Mouse (Mus musculus): ENCODE data around the gene Inhbc. TPM values are rescaled to one million over a fixed set of nuclear protein-coding genes. Genes with fewer than 3 reads are reported as not detected.
A peak's percentile ranks its signal among the peaks of the same experiment; 100 is the strongest.

Gene Inhbc
- not detected in 2 replicates for polyA plus RNA-seq (2015; fragmentation: Nextera tagmentation; extraction: Ambion mirVana)

DNA sequence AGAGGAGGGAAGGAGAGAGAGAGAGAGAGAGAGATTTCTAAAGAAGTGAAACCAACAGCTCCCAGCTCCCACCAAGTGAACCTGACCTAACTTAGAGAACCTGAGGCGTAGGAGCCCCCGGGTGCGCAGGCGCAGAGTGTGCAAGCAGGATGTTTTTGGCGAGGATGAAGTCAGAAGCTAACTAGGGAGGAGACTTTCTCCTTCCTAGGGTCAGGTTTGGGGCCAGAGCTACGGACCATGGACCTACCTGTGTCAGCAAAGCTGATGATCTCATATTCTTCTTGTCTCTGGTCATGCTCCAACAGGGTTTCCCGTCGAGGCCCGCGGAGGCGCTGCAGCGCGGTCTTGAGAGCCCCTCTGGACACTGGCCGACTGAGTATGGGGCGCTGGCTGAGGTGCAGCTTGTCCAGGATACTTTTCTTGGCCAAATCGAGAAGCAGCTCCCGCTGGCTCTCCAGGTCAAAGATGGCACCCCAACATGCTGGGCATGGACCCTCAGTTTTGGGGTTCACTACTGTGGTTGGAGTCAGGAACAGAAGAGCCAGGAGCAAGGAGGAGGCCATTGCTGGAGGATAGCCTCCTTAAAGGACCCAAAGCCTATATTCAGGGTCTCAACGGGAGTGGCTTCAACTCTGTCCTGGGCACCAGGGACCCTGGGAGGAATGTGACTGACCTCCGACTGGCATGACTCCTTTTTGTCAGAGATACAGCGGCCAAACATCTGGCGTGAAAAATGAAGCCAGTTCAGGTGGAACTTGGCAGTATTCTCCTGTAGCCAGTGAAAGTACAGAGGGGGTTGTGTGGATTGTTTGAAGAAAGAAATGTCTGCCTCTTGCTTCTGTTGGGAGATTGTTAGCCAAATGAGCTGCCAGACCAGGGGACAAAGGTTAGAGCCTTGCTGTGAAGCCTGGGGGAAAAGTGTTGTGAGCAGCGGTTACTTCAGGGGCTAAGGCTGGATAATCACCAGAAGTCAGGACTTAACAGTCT lies at the start of gene Inhbc:
Gene Inhbc (minus strand): TSS at position 598 of the 987 bp plus-strand sequence.
- H3K27ac ChIP-seq (ENCODE audit: low read depth, low read length) = no peak within 1 kb of the TSS
- no peaks in the 10 kb centered on the region for H3K4me1 ChIP-seq (ENCODE audit: control insufficient read depth, insufficient read depth, low read depth, low read length)
- H3K27me3 ChIP-seq (replicated peaks; ENCODE audit: control insufficient read depth, insufficient read depth, low read length) = no peaks in the 10 kb centered on the region
- no peak within 1 kb of the TSS for H3K4me2 ChIP-seq (ENCODE audit: low read length)
- H3K36me3 ChIP-seq (ENCODE audit: control insufficient read depth, insufficient read depth, low read length) = no peaks in the 10 kb centered on the region
- 71% methylated on average over 22 of the region's 22 CpGs for WGBS
- H3K9me3 ChIP-seq (ENCODE audit: control insufficient read depth, low read length) = no peaks in the 10 kb centered on the region
- no peak within 1 kb of the TSS for H3K9ac ChIP-seq (ENCODE audit: low read depth, low read length)
- no peak for ATAC-seq
- H3K4me3 ChIP-seq (ENCODE audit: low read length) = no peak within 1 kb of the TSS

DNA sequence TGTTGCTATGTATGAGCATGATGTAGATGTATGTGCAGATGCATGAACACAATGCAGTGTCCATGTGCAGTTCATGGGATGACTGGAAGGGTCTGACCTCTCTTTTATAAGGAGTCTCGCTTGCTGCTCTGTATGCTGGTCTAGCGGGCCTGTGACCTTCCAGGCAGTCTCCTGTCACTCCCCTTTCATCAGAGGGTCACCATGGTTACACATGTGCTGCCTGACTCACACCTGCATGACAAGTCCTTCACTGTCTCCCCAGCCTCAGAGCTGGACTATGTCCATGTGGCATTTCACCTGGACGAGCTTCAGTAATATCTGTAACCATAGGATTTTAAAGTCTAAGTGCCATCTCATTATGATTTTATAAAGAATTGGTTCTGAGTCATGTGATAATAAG lies 43.9 kb upstream of the Inhbc start:
- WGBS = 66% methylated on average over 3 of the region's 3 CpGs
- no peak for ATAC-seq

DNA sequence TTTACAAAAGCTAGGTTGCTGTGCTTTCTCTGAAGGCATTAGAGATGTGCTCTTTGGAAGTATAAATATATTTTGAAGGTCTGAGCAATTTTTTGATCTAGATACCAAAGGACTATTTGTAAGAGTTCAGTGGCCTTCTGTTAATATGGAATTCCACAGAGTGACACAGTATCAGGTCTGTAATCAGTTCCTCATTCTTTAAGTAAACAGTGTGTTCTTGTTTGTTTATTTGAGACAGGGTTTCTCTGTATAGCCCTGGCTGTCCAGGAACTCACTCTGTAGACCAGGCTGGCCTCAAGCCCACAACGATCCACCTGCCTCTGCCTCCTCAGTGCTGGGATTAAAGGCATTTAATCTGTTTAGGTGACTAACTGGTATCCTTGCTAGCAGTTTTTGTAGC lies 43.4 kb upstream of the Inhbc start:
- ATAC-seq = no peak
- Histone ChIP-seq H3K4me2 (ENCODE audit: low read length) (no peak overlapping the region), H3K27ac (ENCODE audit: low read depth, low read length) (no peak overlapping the region), H3K36me3 (ENCODE audit: control insufficient read depth, insufficient read depth, low read length) (no peaks in the 10 kb centered on the region), H3K9me3 (ENCODE audit: control insufficient read depth, low read length) (no peaks in the 10 kb centered on the region), H3K4me1 (ENCODE audit: control insufficient read depth, insufficient read depth, low read depth, low read length) (no peaks in the 10 kb centered on the region), H3K9ac (ENCODE audit: low read depth, low read length) (no peak overlapping the region), H3K27me3 (replicated peaks; ENCODE audit: control insufficient read depth, insufficient read depth, low read length) (no peaks in the 10 kb centered on the region), H3K4me3 (ENCODE audit: low read length) (no peak overlapping the region)
- WGBS = 76% methylated on average over 1 of the region's 1 CpGs

More for the DNA sequence above, 43.9 kb upstream of the Inhbc start:
- Histone ChIP-seq H3K4me2 (ENCODE audit: low read length) (no peak overlapping the region), H3K27me3 (replicated peaks; ENCODE audit: control insufficient read depth, insufficient read depth, low read length) (no peaks in the 10 kb centered on the region), H3K27ac (ENCODE audit: low read depth, low read length) (no peak overlapping the region), H3K36me3 (ENCODE audit: control insufficient read depth, insufficient read depth, low read length) (no peaks in the 10 kb centered on the region), H3K4me1 (ENCODE audit: control insufficient read depth, insufficient read depth, low read depth, low read length) (no peaks in the 10 kb centered on the region), H3K9ac (ENCODE audit: low read depth, low read length) (no peak overlapping the region), H3K9me3 (ENCODE audit: control insufficient read depth, low read length) (no peaks in the 10 kb centered on the region), H3K4me3 (ENCODE audit: low read length) (no peak overlapping the region)

DNA sequence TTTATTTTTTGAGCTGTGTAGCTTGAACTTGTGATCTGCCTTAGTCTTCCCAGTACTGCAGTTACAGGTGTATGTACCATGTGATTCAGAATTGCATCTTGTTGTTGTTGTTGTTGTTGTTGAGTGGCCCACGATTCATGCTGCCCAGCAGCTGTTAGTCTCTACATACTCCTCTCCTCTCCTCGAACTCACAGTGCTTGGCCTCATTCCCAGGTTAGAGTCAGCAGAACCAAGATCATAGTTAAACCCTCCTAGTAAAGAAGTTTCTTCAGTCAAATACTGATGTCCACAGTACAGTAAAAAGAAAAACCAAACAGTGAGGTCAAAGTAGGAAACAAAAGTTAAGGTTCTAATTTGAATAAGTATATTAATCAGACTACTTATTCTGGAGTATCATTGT lies 42.5 kb upstream of the Inhbc start:
- Histone ChIP-seq H3K27me3 (replicated peaks; ENCODE audit: control insufficient read depth, insufficient read depth, low read length) (no peaks in the 10 kb centered on the region), H3K9ac (ENCODE audit: low read depth, low read length) (no peak overlapping the region), H3K9me3 (ENCODE audit: control insufficient read depth, low read length) (no peaks in the 10 kb centered on the region), H3K27ac (ENCODE audit: low read depth, low read length) (no peak overlapping the region), H3K36me3 (ENCODE audit: control insufficient read depth, insufficient read depth, low read length) (no peaks in the 10 kb centered on the region), H3K4me2 (ENCODE audit: low read length) (no peak overlapping the region), H3K4me3 (ENCODE audit: low read length) (no peak overlapping the region), H3K4me1 (ENCODE audit: control insufficient read depth, insufficient read depth, low read depth, low read length) (no peaks in the 10 kb centered on the region)
- ATAC-seq = no peak
- 59% methylated on average over 2 of the region's 2 CpGs for WGBS

DNA sequence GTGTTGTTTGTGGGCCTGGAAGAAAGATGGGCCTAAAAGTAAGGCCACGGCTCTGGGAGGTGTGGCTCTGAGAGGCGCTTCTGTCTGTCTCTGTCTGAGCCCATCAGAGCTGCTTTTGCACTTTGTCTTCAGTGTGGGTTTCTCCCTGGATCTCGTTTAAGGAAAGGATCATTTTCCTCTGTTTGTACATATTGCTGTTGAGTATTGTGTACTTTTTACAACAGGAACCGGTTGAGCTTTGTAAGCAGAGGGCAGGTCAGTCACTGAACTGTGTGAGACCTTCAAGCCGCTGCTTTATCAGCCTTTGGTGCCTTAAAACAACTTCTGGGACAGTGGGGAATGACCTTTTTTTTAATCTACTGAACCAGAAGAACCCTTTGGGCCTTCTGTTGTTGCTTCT lies 41.9 kb upstream of the Inhbc start:
- Histone ChIP-seq H3K4me2 (ENCODE audit: low read length) (no peak overlapping the region), H3K4me3 (ENCODE audit: low read length) (no peak overlapping the region), H3K9ac (ENCODE audit: low read depth, low read length) (no peak overlapping the region), H3K9me3 (ENCODE audit: control insufficient read depth, low read length) (no peaks in the 10 kb centered on the region), H3K4me1 (ENCODE audit: control insufficient read depth, insufficient read depth, low read depth, low read length) (no peaks in the 10 kb centered on the region), H3K36me3 (ENCODE audit: control insufficient read depth, insufficient read depth, low read length) (no peaks in the 10 kb centered on the region), H3K27ac (ENCODE audit: low read depth, low read length) (no peak overlapping the region), H3K27me3 (replicated peaks; ENCODE audit: control insufficient read depth, insufficient read depth, low read length) (no peaks in the 10 kb centered on the region)
- WGBS = 40% methylated on average over 5 of the region's 5 CpGs
- ATAC-seq = no peak

DNA sequence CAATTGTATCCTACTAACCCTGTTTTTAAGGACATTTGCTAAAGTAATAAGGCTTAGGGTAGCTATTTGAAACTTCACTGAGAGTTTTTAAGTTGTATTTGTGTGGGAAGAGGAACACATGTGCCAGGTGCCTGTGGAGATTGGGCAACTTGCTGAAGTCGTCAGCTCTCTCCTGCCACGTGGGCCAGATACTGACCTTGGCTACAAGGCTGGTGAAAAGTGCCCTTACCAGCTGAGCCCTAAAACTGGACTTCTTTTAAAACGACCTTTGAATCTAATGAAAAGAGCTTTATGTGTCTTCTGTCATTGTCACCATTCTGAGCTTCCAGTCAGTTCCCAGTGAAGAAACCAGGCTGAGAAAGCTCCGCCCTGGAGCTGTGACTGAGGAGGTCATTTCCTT lies 37.2 kb upstream of the Inhbc start:
- no peak overlapping the region for H3K4me2 ChIP-seq (ENCODE audit: low read length)
- H3K27ac ChIP-seq (ENCODE audit: low read depth, low read length) = no peak overlapping the region
- no peaks in the 10 kb centered on the region for H3K36me3 ChIP-seq (ENCODE audit: control insufficient read depth, insufficient read depth, low read length)
- WGBS = 53% methylated on average over 4 of the region's 4 CpGs
- no peaks in the 10 kb centered on the region for H3K27me3 ChIP-seq (replicated peaks; ENCODE audit: control insufficient read depth, insufficient read depth, low read length)
- no peaks in the 10 kb centered on the region for H3K9me3 ChIP-seq (ENCODE audit: control insufficient read depth, low read length)
- no peak for ATAC-seq
- no peaks in the 10 kb centered on the region for H3K4me1 ChIP-seq (ENCODE audit: control insufficient read depth, insufficient read depth, low read depth, low read length)
- H3K9ac ChIP-seq (ENCODE audit: low read depth, low read length) = no peak overlapping the region
- H3K4me3 ChIP-seq (ENCODE audit: low read length) = no peak overlapping the region

DNA sequence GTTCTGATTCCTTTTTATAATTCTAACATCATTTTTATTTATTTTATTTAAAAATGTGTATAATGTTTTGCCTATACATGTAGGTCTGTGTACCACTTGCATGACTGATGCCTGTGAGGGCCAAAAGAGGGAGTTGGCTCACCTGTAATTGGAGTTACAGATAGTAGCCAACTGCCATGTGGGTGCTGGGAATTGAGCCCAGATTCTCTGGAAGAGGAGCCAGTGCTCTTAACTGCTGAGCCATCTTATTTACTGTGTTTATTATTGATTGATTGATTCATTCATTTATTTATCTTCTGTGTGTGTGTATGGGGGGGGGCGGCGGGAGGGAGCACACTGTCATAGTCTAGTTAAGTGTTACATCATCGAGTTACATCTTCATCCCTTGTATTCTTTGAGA lies 34.5 kb upstream of the Inhbc start:
- Histone ChIP-seq H3K9ac (ENCODE audit: low read depth, low read length) (no peak overlapping the region), H3K36me3 (ENCODE audit: control insufficient read depth, insufficient read depth, low read length) (peaks cover 7% of the 10 kb centered on the region), H3K27me3 (replicated peaks; ENCODE audit: control insufficient read depth, insufficient read depth, low read length) (no peaks in the 10 kb centered on the region), H3K4me2 (ENCODE audit: low read length) (no peak overlapping the region), H3K27ac (ENCODE audit: low read depth, low read length) (no peak overlapping the region), H3K4me3 (ENCODE audit: low read length) (no peak overlapping the region), H3K4me1 (ENCODE audit: control insufficient read depth, insufficient read depth, low read depth, low read length) (no peaks in the 10 kb centered on the region), H3K9me3 (ENCODE audit: control insufficient read depth, low read length) (no peaks in the 10 kb centered on the region)
- WGBS = 93% methylated on average over 3 of the region's 3 CpGs
- no peak for ATAC-seq

DNA sequence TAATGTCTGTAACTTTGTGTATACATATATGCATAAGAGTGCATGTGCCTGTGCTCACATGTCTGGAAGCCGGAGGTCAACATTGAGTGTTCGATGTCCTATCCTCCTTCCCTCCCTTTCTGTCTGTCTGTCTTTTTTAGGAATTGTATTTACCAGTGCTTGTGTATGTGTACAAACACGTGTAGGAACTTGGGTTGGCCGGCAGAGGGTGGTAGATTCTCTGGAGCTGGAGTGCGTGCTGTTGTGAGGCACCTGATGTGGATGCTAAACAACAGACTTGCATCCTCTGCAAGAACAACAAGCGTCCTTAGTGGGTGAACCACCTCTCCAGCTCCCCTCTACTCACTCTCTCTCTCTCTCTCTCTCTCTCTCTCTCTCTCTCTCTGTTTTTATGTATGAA lies 21.5 kb upstream of the Inhbc start:
- Histone ChIP-seq H3K4me2 (ENCODE audit: low read length) (no peak overlapping the region), H3K27me3 (replicated peaks; ENCODE audit: control insufficient read depth, insufficient read depth, low read length) (no peaks in the 10 kb centered on the region), H3K36me3 (ENCODE audit: control insufficient read depth, insufficient read depth, low read length) (peaks cover 5% of the 10 kb centered on the region; the same call in 1 of the 2 replicates), H3K4me1 (ENCODE audit: control insufficient read depth, insufficient read depth, low read depth, low read length) (no peaks in the 10 kb centered on the region), H3K9ac (ENCODE audit: low read depth, low read length) (no peak overlapping the region), H3K9me3 (ENCODE audit: control insufficient read depth, low read length) (no peaks in the 10 kb centered on the region), H3K27ac (ENCODE audit: low read depth, low read length) (no peak overlapping the region), H3K4me3 (ENCODE audit: low read length) (no peak overlapping the region)
- no peak for ATAC-seq
- 86% methylated on average over 6 of the region's 6 CpGs for WGBS

DNA sequence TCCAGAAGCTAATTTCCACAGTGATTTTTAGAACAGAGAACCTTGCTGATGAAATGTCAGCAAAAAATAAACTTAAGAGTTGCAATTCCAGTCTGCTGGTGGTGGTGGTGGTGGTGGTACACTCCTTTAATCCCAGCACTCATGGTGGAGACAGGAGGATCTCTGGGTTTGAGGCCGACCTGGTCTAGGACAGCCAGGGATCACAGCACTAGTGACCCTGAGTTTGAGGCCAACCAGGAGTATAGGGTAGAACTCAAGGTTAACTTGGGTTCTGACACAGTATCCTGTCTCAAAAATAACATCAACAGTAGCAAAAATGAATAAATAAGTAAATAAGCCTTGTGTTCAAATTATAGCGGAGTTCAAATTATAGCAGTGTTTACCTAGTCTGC lies 11.5 kb upstream of the Inhbc start:
- H3K4me2 ChIP-seq (ENCODE audit: low read length) = peak overlapping the region; percentile 84
- H3K27ac ChIP-seq (ENCODE audit: low read depth, low read length) = no peak overlapping the region
- peak overlapping the region; percentile 76 for H3K4me3 ChIP-seq (ENCODE audit: low read length)
- peaks cover 12% of the 10 kb centered on the region for H3K4me1 ChIP-seq (ENCODE audit: control insufficient read depth, insufficient read depth, low read depth, low read length)
- H3K9ac ChIP-seq (ENCODE audit: low read depth, low read length) = no peak overlapping the region
- no peak for ATAC-seq
- WGBS = 58% methylated on average over 2 of the region's 2 CpGs
- H3K27me3 ChIP-seq (replicated peaks; ENCODE audit: control insufficient read depth, insufficient read depth, low read length) = no peaks in the 10 kb centered on the region
- no peaks in the 10 kb centered on the region for H3K9me3 ChIP-seq (ENCODE audit: control insufficient read depth, low read length)
- H3K36me3 ChIP-seq (ENCODE audit: control insufficient read depth, insufficient read depth, low read length) = no peaks in the 10 kb centered on the region

Measured in hindbrain, embryonic 16.5 days (tissue).